Mouse (Mus musculus) hindbrain, embryonic 15.5 days (tissue): ENCODE data around the gene Lce3e. TPM values are rescaled to one million over a fixed set of nuclear protein-coding genes. Genes with fewer than 3 reads are reported as not detected.

ENCODE experiments used
- ATAC-seq: fragments of 200-750 bp; cut with Nextera tagmentation; 2 replicates; pipeline ENCODE4 v1.8.0; 2017; ENCODE audit warnings: low read depth, moderate number of reproducible peaks, moderate TSS enrichment; ENCODE audit not compliant: low FRiP score
- H3K27ac ChIP-seq: fragments of 300-500 bp; sonication (generic); replicated peaks from 2 replicates; pipeline ENCODE4 v1.5.1; 2015; ENCODE audit warnings: mild to moderate bottlenecking, inconsistent platforms
- H3K27me3 ChIP-seq: fragments of 300-500 bp; sonication (generic); 2 replicates; pipeline ENCODE4 v1.6.1; 2015; ENCODE audit warnings: control low read depth, inconsistent platforms
- H3K36me3 ChIP-seq: fragments of 300-500 bp; sonication (generic); 2 replicates; pipeline ENCODE4 v1.6.1; 2015; ENCODE audit warnings: control low read depth, inconsistent platforms
- H3K4me1 ChIP-seq: fragments of 300-500 bp; sonication (generic); replicated peaks from 2 replicates; pipeline ENCODE4 v1.6.1; 2015; ENCODE audit warnings: control low read depth, inconsistent platforms
- H3K4me2 ChIP-seq: fragments of 300-500 bp; sonication (generic); 2 replicates; pipeline ENCODE4 v1.6.1; 2015; ENCODE audit warnings: moderate library complexity, mild to moderate bottlenecking, inconsistent platforms
- H3K4me3 ChIP-seq: fragments of 300-500 bp; sonication (generic); 2 replicates; pipeline ENCODE4 v1.5.1; 2015; ENCODE audit warnings: mild to moderate bottlenecking, inconsistent platforms
- H3K9ac ChIP-seq: fragments of 300-500 bp; sonication (generic); 2 replicates; pipeline ENCODE4 v1.6.1; 2015; ENCODE audit warnings: inconsistent platforms
- H3K9me3 ChIP-seq: fragments of 300-500 bp; sonication (generic); 2 replicates; pipeline ENCODE4 v1.6.1; 2016; ENCODE audit warnings: control low read depth, inconsistent platforms
- WGBS: fragments of 180-500 bp; shearing (Covaris S2); methylation state at CpG from one replicate; pipeline ENCODE4 v1.1.7; 2015; 5-methylcytosine and 5-hydroxymethylcytosine counted together
- polyA plus RNA-seq: library from polyadenylated mRNA; unstranded; fragments of >200 nt; fragmentation: Nextera tagmentation; extraction: Ambion mirVana; gene quantifications from 2 replicates; pipeline ENCODE4 v1.2.1, GENCODE M21; 2015

Lce3e gene
- polyA plus RNA-seq = not detected in 2 replicates

DNA sequence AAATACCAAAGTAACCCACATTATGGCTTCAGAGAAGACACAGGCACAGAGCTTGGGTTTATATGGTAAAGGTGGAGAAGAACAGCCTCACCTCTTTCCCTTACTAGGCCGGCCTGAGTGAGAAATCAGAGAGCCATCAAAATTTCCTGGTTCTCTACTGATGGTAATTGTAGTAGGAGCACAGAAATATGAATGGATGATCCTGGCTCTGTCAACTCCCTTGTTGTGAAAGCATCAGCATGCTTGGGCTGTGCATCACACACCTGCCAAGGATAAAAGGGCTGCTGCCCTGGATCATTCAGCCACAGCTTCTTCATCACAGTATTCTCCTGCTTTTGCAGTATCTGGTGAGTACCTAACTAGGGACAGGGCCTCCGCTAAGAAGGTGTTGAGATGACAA lies at the start of gene Lce3e:
Gene Lce3e, plus strand, starts transcription at position 301 of the 400 bp plus-strand sequence.
- H3K4me2 ChIP-seq = no peak within 1 kb of the TSS
- whole genome bisulfite sequencing = 93% methylated on average over 2 of the region's 2 CpGs
- H3K27me3 ChIP-seq = no peaks in the 10 kb centered on the region
- no peak within 1 kb of the TSS for H3K4me3 ChIP-seq
- H3K9me3 ChIP-seq = no peaks in the 10 kb centered on the region
- H3K4me1 ChIP-seq = no peaks in the 10 kb centered on the region
- no peak within 1 kb of the TSS for H3K9ac ChIP-seq
- H3K36me3 ChIP-seq = no peaks in the 10 kb centered on the region
- H3K27ac ChIP-seq = no peak within 1 kb of the TSS
- ATAC-seq = no peak

DNA sequence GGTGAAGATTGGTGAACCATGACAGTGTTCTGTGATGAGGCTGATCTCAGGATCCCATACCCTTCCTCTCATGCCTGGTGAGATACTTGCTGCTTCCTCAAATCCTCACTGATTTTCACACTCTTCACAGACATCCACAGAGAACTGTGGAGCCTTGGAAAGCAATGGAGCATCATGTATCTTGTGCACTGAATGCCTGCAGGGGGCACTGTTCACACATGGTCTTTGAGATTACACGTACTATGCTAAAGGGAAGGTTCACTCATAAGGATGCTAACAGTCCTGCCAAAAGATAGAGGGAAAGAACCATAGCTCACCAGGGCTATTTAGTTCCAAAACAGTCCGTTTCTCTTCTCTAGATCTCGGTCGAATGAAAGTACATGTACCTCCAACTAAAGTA lies 46.5 kb upstream of the Lce3e start:
- 71% methylated on average over 4 of the region's 4 CpGs for WGBS
- no peaks in the 10 kb centered on the region for H3K36me3 ChIP-seq

DNA sequence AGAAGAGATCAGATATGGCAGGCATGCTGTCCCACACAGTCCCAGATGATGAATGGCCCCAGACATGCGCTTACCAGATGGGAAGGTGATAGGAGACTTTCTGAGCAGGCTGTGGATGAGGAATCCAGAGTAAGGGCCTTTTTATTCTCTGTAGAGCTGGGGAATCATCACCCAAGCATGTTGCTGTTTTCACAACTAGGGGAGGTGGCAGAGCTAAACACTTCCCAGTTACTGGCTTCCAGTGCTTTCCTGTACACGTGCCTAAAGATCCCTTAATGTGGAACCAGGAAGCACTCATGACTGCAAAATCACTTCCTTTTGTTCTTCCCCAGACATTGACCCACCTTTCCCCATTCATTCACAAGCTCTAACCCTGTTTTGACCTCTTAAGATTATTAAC lies 40.7 kb upstream of the Lce3e start, which contains the start of gene Lce3a:
Gene Lce3a, minus strand, starts transcription at position 101 of the 400 bp plus-strand sequence.
- H3K4me2 ChIP-seq = no peak within 1 kb of the TSS
- no peak within 1 kb of the TSS for H3K27ac ChIP-seq
- no peak for ATAC-seq
- no peaks in the 10 kb centered on the region for H3K27me3 ChIP-seq
- H3K9me3 ChIP-seq = no peaks in the 10 kb centered on the region
- no peak within 1 kb of the TSS for H3K4me3 ChIP-seq
- no peaks in the 10 kb centered on the region for H3K4me1 ChIP-seq
- WGBS = 73% methylated on average over 2 of the region's 2 CpGs
- H3K9ac ChIP-seq = no peak within 1 kb of the TSS
- no peaks in the 10 kb centered on the region for H3K36me3 ChIP-seq

More for the DNA sequence above, 46.5 kb upstream of the Lce3e start:
- Histone ChIP-seq H3K27me3 (no peaks in the 10 kb centered on the region), H3K9ac (no peak overlapping the region), H3K9me3 (no peaks in the 10 kb centered on the region), H3K27ac (no peak overlapping the region), H3K4me3 (no peak overlapping the region), H3K4me2 (no peak overlapping the region), H3K4me1 (no peaks in the 10 kb centered on the region)
- no peak for ATAC-seq

DNA sequence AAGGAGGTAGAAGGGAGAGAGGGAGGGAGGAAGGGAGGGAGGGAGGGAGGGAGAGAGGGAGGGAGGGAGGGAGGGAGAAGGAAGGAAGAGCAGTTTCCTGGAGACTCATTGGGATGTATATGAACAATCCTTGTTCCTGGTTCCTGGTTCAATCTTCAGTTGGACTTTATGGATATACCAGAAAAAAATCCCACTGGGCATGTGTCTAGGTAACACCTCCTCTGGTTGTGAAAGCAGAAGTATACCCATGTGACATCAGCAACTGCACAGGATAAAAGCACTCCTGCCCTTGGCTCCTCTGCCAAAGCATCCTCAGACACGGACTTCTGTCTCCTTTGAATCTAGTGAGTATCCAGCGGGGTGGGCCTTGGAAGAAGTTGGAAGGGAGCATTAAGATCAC lies 34.2 kb upstream of the Lce3e start, which contains the start of gene Lce3b:
Gene Lce3b, plus strand, starts transcription at position 301 of the 400 bp plus-strand sequence.
- no peak within 1 kb of the TSS for H3K9ac ChIP-seq
- 63% methylated on average over 2 of the region's 2 CpGs for WGBS
- H3K27ac ChIP-seq = no peak within 1 kb of the TSS
- H3K4me1 ChIP-seq = no peaks in the 10 kb centered on the region
- H3K4me2 ChIP-seq = no peak within 1 kb of the TSS
- no peaks in the 10 kb centered on the region for H3K36me3 ChIP-seq
- H3K4me3 ChIP-seq = no peak within 1 kb of the TSS
- no peaks in the 10 kb centered on the region for H3K27me3 ChIP-seq
- no peaks in the 10 kb centered on the region for H3K9me3 ChIP-seq
- ATAC-seq = no peak

DNA sequence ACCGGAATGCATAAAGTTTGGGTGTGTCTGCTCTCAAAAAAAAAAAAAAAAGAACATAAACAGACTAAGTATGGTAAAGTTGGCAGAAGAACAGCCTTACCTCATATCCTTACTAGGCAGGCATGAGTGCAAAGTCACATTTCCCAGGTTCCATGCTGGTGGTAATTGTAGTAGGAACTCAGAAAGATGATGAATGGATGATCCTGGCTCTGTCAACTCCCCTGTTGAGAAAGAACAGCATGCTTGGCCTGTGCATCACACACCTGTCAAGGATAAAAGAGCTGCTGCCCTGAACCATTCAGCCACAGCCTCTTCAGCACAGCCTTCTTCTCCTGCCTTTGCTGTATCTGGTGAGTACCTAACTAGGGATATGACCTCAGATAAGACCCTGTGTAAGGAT lies 22.7 kb upstream of the Lce3e start, which contains the start of gene Lce3c:
Gene Lce3c, plus strand, starts transcription at position 301 of the 400 bp plus-strand sequence.
- no peak within 1 kb of the TSS for H3K27ac ChIP-seq
- WGBS = 84% methylated on average over 1 of the region's 1 CpGs
- no peak within 1 kb of the TSS for H3K4me2 ChIP-seq
- H3K36me3 ChIP-seq = no peaks in the 10 kb centered on the region
- no peaks in the 10 kb centered on the region for H3K27me3 ChIP-seq
- no peaks in the 10 kb centered on the region for H3K4me1 ChIP-seq
- no peaks in the 10 kb centered on the region for H3K9me3 ChIP-seq
- no peak within 1 kb of the TSS for H3K9ac ChIP-seq
- ATAC-seq = no peak
- H3K4me3 ChIP-seq = no peak within 1 kb of the TSS

DNA sequence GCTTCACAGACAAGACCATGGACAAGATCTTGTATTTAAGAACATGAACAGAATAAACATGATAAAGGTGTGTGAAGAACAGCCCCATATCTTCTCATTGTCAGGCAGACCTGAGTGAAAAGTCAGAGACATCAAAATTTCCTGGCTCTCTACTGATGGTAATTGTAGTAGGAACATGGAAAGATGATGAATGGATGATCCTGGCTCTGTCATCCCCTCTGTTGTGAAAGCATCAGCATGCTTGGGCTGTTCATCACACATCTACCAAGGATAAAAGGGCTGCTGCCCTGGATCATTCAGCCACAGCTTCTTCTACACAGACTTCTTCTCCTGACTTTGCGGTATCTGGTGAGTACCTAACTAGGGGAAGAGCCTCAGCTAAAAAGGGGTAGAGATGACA lies 9.8 kb upstream of the Lce3e start, which contains the start of gene Lce3d:
Gene Lce3d, plus strand, starts transcription at position 301 of the 400 bp plus-strand sequence.
- Histone ChIP-seq H3K36me3 (no peaks in the 10 kb centered on the region), H3K27me3 (no peaks in the 10 kb centered on the region), H3K9me3 (no peaks in the 10 kb centered on the region), H3K4me1 (no peaks in the 10 kb centered on the region), H3K4me2 (no peak within 1 kb of the TSS), H3K27ac (no peak within 1 kb of the TSS), H3K4me3 (no peak within 1 kb of the TSS), H3K9ac (no peak within 1 kb of the TSS)
- WGBS = 93% methylated on average over 1 of the region's 1 CpGs
- no peak for ATAC-seq

DNA sequence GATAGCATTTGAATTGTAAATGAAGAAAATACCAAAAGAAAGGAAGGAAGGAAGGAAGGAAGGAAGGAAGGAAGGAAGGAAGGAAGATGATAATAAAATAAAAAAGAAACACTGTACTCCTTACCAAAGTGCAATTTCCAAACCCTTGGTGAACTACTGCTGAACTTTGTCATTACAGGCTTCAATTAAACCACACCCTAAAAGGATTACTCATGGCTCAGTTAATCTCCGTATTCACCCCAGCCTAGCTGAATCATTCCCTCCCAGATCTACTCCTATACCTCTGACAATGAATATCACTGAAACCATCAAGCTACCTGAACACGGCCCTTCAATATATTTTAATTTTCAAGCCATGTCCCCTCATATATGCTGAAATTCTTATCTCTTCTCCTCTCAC lies 11.6 kb downstream of the Lce3e start:
- Histone ChIP-seq H3K9ac (no peak overlapping the region), H3K27ac (no peak overlapping the region), H3K4me3 (no peak overlapping the region), H3K4me2 (no peak overlapping the region), H3K4me1 (no peaks in the 10 kb centered on the region), H3K27me3 (no peaks in the 10 kb centered on the region), H3K36me3 (no peaks in the 10 kb centered on the region), H3K9me3 (no peaks in the 10 kb centered on the region)
- ATAC-seq = no peak
- 87% methylated on average over 2 of the region's 2 CpGs for WGBS

DNA sequence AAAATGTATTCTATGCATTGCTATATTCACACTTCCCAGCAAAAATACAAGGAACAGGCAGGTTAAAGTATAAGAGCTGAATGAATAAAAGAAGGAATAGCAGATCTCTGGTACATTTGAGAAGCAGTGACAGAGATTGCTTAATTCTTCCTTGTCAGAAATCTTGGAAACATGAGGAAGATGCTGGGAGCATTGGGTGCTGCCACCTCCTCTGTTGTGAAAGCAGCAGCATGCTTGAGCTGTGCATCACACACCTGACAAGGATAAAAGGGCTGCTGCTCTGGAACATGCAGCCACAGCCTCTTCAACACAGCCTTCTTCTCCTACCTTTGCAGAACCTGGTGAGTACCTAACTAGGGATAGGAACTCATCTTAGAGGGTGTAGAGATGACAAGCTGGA lies 25.1 kb downstream of the Lce3e start, which contains the start of gene Lce3f:
Gene Lce3f, plus strand, starts transcription at position 301 of the 400 bp plus-strand sequence.
- Histone ChIP-seq H3K4me1 (no peaks in the 10 kb centered on the region), H3K36me3 (no peaks in the 10 kb centered on the region), H3K27ac (no peak within 1 kb of the TSS), H3K27me3 (no peaks in the 10 kb centered on the region), H3K4me3 (no peak within 1 kb of the TSS), H3K4me2 (no peak within 1 kb of the TSS), H3K9me3 (no peaks in the 10 kb centered on the region), H3K9ac (no peak within 1 kb of the TSS)
- ATAC-seq = no peak

DNA sequence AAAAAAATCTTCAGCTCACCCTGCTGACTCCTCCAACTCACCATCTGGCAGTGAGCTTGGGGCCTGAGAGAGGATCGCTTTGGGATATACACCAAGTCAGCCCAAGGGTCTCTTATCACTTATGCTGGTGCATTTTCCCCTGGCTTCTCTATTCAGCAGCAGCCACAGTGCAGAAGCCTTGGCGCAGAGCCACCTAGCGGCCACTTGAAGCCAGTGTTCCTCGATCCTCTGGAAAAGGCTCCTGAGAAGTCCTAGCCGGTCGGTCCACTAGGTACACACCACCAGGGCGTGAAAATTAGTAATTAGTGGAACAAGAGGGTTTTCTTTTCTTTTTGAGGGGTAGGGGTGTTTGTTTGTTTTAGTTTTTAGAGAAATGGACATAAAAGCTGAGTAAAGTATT lies 31.8 kb downstream of the Lce3e start:
- peak; percentile 93 for ATAC-seq
- Histone ChIP-seq H3K4me2 (no peak overlapping the region), H3K27ac (no peak overlapping the region), H3K4me1 (no peaks in the 10 kb centered on the region), H3K4me3 (no peak overlapping the region), H3K9me3 (no peaks in the 10 kb centered on the region), H3K36me3 (no peaks in the 10 kb centered on the region), H3K9ac (no peak overlapping the region), H3K27me3 (no peaks in the 10 kb centered on the region)
- 5% methylated on average over 7 of the region's 7 CpGs for WGBS

DNA sequence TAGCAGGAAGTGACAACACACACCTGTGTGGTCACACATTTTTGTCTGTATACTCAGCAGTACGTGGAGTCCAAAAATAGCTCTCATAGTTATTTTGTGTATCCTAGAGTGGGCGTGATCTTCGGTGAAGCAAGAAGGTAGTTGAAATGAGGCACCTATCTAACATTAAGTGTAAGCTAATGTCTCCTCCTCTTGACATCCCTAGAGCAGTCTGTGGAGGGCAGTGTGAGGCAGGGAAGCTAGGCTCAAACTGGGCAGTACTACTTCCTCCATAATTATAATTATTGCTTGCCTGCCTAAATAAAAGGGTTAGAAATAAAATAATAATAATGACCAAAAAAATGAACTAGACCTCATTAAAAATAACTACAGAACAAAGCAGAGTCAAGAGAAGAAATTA lies 33.8 kb downstream of the Lce3e start:
- no peak for ATAC-seq
- H3K4me3 ChIP-seq = no peak overlapping the region
- H3K4me2 ChIP-seq = no peak overlapping the region
- no peaks in the 10 kb centered on the region for H3K27me3 ChIP-seq
- WGBS = 81% methylated on average over 3 of the region's 3 CpGs
- H3K9ac ChIP-seq = no peak overlapping the region
- H3K9me3 ChIP-seq = no peaks in the 10 kb centered on the region
- H3K4me1 ChIP-seq = no peaks in the 10 kb centered on the region
- no peak overlapping the region for H3K27ac ChIP-seq
- no peaks in the 10 kb centered on the region for H3K36me3 ChIP-seq

DNA sequence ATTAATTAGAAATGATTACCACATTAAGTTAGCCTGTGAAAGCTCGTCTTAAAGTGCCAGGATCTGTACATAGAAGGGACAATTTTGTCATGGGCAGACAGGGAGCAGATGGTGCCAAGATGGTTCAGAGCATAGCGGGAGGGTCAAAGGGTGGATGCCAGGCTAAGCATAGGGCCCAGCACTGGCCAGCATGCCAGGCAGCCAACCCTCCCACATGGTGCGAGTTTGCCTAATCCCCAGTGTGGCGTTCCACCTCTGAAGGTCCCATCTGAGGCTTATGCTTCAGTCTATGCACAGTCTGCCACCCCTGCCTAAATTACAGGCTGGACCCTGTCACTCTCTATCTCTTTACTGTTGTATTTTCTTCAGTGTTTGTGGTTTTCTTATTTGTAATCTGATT lies 36.0 kb downstream of the Lce3e start:
- no peak overlapping the region for H3K4me3 ChIP-seq
- no peaks in the 10 kb centered on the region for H3K9me3 ChIP-seq
- no peaks in the 10 kb centered on the region for H3K27me3 ChIP-seq
- H3K4me1 ChIP-seq = no peaks in the 10 kb centered on the region
- no peak overlapping the region for H3K9ac ChIP-seq
- ATAC-seq = peak; percentile 61; the same call in 1 of the 2 replicates
- H3K4me2 ChIP-seq = no peak overlapping the region
- H3K36me3 ChIP-seq = no peaks in the 10 kb centered on the region
- 67% methylated on average over 4 of the region's 4 CpGs for WGBS
- H3K27ac ChIP-seq = no peak overlapping the region

DNA sequence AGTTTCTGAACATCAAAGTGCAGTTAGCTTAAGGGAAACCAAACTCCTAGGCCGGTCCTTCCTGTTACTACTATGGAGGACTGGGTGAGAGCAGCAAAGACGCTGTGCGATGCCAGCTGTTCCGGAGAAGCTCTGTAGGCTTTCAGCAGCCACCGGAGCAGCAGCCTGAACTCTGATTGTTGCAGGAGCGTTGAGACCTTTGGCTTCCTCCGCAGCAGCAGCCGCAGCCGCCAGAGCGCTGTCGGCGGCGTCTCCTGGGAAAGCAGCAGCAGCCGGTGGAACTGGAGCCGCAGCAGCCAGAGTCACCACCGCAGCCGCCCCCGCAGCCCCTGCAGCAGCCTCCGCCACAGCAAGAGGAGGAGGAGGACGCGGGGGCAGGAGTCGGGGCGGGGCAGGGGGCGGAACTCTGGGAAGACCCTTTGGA lies 47.5 kb downstream of the Lce3e start:
- Histone ChIP-seq H3K36me3 (no peaks in the 10 kb centered on the region), H3K4me3 (peak overlapping the region; percentile 57), H3K27me3 (no peaks in the 10 kb centered on the region), H3K4me2 (peak overlapping the region; percentile 93), H3K4me1 (peaks cover 14% of the 10 kb centered on the region; the same call in 1 of the 2 replicates), H3K9me3 (no peaks in the 10 kb centered on the region), H3K9ac (peak overlapping the region; percentile 61), H3K27ac (peak overlapping the region; percentile 69)
- WGBS = under 1% methylated on average over 24 of the region's 24 CpGs
- ATAC-seq = peak; percentile 91

DNA sequence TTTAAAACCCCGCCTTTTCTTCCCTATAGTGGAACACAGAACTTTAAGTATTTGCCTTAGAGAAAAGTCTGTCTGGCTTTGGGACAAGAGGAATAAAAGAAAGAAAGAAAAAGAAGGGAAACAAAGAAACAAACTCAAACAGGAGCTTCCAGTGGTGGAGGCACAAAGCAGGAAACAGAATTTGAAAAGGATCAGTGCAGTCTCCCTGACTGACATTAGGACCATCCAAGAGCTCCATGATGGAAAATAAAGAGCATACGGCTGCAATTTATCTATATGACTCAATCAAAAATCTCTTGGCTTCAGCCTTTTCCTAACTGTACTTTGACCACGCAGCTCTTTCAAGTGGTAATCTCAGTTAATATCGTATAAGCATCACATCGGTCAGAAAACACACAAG lies 48.0 kb downstream of the Lce3e start:
- WGBS = 15% methylated on average over 5 of the region's 5 CpGs

More for the DNA sequence above, 48.0 kb downstream of the Lce3e start:
- Histone ChIP-seq H3K4me1 (peaks cover 14% of the 10 kb centered on the region; the same call in 1 of the 2 replicates), H3K4me2 (peak overlapping the region; percentile 93), H3K4me3 (peak overlapping the region; percentile 57), H3K9me3 (no peaks in the 10 kb centered on the region), H3K27ac (peak overlapping the region; percentile 69; the same call in 1 of the 2 replicates), H3K36me3 (no peaks in the 10 kb centered on the region), H3K9ac (peak overlapping the region; percentile 61), H3K27me3 (no peaks in the 10 kb centered on the region)
- no peak for ATAC-seq
